ENCODE assay signal across 13 mouse cellular contexts in the genomic region with DNA sequence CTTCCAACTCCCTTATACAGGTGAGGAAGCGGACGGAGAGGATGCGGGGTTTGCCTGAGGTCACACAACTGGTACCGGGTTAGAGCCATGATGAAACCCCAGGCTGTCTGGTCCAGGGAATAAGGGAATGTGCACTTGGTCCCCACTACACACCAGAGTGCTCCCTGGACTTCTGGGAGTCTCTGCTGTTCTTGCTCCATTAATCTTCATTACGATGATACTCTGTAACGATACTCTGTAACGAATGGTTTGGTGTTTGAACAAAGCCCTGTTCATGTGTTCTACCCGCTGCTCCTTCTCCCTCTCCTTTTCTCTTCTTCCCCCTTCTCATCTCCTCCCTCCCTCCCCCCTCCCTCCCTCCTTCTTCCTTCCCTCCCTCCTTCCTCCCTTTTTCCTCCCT.
"Had no signal": no experiment of that assay in that cellular context is flagged by ENCODE, and none has a peak within 500 bp of the region (broad histone marks: within the 10 kb centered on the region; RNA-seq: fewer than 3 reads in every experiment).

No protein-coding gene starts in this region.

- H3K4me3 ChIP-seq: liver, embryonic 15.5 days; midbrain, embryonic 13.5 days; myocyte had no signal

- H3K36me3 ChIP-seq: liver, embryonic 15.5 days; midbrain, embryonic 13.5 days had no signal

- H3K9ac ChIP-seq: liver, embryonic 15.5 days; midbrain, embryonic 13.5 days had no signal

- ATAC-seq: lung, postnatal 0 days; midbrain, embryonic 13.5 days had no signal

- H3K4me2 ChIP-seq: liver, embryonic 11.5 days; liver, embryonic 15.5 days; midbrain, embryonic 13.5 days had no signal

- H3K27me3 ChIP-seq: liver, embryonic 15.5 days; midbrain, embryonic 13.5 days had no signal

- H3K27ac ChIP-seq: liver, embryonic 15.5 days; midbrain, embryonic 13.5 days had no signal

- DNase-seq: kidney, adult 2 months; kidney, postnatal 36 days; layer of hippocampus, adult 9-11 months; left cerebral cortex, postnatal 4 days; lung, adult 2 months; lung, postnatal 36 days; thymus, adult 18-20 months; thymus, postnatal 14 days had no signal

- H3K9me3 ChIP-seq: liver, embryonic 15.5 days; midbrain, embryonic 13.5 days had no signal
